Mouse (Mus musculus) spleen, postnatal 36 days (tissue): ENCODE data around the gene Clba1.

ENCODE experiments used
- DNase-seq, 2 experiments: peaks; one replicate each; pipeline ENCODE4 v3.0.0; 2022; ENCODE audit warnings: low spot score in 2 of 2, mixed read lengths in 1 of 2

Clba1 gene

GRCm38 (mm10) chr12:112794998-112795397 lies 13.7 kb upstream of the Clba1 start:
- no peak for DNase-seq

DNA sequence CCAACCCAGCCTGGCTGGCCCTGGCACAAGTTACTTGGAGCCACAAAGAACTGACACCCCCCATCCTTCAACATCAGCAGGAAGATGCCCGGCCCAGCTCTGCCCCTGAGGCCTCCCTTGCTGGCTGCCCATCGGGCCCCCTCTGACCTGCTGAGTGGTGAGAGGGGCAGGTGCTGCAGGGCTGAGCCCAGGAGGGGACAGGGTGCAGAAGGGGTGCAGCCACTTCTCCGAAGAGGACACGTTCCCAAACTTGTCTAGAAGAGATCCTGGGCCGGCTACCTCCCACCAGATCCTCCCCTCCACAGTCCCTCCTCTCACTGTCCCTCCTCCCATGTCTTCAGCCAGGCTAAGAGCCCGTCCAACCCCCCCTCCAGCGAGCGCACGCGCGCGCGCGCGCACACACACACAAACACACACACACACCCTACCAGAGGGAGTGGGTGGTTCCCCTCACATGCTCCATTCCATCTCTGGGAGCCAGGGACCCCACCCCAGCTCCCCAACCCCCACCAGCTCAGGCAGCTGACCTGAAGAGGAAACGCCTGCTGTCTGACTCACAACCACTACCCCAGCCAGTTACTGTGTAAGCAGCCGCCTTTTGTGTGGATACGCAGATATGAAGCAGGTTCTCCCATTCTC lies 13.2 kb upstream of the Clba1 start:
- no peak for DNase-seq

- no peak for DNase-seq
These were observed 11.9 kb upstream of the Clba1 start for GRCm38 (mm10) chr12:112796551-112797510.

DNA sequence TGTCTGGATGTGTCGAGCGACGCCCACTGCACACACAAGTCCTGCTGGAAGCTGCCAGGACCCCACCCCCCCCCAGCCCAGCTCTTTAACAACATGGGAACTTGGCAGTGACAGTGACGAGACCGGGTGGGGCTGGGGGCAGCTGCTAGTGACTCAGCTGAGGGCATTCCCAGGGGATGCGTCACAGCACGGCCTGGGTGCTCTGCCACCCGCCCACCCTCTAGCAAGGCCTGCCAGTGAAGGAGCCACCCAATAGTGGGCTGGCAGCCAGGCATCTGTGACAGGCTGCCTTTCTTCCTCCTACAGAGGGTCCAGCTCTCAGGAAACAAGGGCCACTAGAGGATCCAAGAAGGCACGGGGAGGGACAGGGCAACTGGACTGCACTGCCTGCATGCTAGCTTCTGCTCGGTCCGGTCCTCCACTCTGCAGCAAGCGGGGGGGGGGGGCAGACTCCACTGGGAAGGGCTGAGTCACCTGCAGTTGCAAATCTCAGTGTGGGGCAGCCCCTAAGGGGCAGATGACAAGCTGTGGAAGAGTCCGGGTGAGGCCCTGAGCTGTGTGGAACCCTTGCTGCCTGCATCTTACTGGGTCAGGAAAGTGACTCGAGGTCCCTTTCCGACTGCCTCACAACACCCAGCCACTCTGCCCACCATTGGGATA lies 10.9 kb upstream of the Clba1 start:
- no peak for DNase-seq

DNA sequence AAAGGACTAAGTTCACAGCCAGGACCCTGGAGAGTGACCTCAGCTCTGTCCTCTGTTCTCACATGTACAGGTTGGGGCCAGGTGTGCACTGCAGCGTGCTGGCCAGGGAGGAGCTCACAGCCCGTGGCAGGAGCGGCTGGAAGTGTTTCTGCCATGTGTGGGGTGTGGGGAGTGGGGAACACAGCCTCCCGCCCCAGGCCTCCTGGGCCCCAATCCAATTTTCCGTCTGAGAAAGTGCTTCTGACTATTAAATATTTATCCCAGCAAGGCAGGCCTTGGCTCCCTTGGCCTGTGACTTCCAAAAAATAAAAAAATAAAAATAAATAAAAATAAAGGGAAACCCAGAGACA lies 10.4 kb upstream of the Clba1 start:
- DNase-seq = no peak

- no peak for DNase-seq
These were observed 10.0 kb upstream of the Clba1 start for GRCm38 (mm10) chr12:112798716-112799115.

GRCm38 (mm10) chr12:112799237-112799970 lies 9.3 kb upstream of the Clba1 start:
- no peak for DNase-seq

DNA sequence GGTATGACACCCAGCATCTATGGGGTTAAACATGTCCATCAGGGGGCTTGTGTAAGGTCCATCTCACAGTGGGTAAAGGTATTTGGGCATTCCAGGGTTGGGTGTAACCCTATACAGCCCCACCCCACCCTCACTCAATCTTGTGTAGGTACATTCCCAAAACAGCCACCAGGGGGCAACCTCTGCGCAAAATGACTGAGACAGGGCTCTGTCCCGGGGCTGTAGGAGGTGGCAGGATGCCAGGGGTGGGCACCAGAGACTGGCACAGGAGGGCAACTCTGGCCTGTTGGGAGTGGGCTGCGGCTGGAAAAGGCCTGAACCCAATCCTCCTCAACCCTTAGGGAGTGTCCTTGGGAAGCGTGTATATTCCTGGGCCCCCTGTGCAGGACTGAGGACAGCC lies 8.3 kb upstream of the Clba1 start:
- peak; percentile 56 to 69 for DNase-seq

DNA sequence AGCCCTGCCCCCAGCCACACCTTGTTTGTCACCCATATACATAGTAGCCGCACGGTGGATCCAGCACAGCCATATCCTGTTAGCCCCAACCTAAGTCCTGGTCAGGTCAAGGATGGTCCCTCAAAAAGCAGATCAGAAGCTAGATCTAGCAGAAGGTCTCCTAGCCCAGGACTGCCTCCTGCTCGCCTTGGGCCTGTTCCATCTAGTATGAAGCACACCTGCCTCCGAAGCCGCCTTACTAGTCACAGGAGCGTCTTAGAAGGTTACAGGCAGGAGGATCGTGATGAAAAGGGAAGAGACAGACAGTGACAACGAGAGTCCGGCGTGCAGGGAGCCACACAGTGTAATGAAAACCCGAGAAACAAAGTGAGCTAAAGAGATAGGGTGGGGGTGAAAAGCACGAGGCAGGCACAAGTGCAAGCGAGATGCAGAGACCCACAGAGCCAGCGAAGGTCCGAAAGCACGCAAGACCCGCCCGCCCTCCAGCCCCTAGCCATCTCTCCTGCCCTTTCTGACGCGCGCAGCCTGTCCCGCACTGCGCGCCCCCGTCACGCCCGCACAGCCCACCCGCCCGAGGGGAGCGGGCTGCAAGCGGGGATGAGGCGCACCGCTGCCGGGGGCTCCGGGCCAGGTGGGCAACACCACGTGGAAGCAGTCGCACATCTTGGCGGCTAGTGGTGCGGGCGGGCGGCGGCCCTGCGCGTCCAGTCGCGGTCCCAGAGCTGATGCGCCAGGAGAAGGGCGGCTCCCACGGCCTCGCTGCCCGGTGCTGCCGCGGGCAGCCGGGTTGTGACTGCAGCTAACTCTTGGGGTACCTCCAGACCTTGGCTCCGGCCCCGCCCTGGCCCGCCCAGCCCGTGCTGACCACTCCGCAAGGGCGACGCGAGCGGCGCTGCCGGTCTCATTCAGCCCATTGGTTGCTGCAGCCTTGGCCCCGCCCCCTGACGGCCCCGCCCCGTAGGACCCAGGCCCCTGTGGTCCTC lies 6.6 kb upstream of the Clba1 start, which contains the start of gene Ahnak2:
Gene Ahnak2, minus strand, starts transcription at position 794 of the 983 bp plus-strand sequence.
- DNase-seq = no peak

GRCm38 (mm10) chr12:112802917-112803316 lies 5.8 kb upstream of the Clba1 start:
- DNase-seq = no peak

DNA sequence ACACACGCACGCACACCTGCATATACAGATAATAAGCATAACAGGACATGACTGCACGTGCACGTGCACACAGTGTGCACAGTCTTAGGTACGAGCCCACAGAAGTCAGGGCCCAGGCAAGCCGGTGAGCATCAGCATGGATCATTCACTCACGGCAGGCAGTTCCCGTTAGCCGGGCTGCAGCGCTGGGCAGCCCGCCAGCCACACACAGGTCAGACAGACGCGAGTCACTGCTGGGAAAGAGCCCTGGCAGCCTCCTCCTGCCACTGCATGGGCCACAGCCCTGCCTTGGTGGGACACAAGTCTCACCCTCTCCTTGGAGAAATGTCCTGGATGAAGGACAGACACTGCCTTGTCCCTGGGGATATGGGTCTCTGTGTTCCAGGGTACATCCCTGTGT lies 4.7 kb upstream of the Clba1 start:
- DNase-seq = no peak

DNA sequence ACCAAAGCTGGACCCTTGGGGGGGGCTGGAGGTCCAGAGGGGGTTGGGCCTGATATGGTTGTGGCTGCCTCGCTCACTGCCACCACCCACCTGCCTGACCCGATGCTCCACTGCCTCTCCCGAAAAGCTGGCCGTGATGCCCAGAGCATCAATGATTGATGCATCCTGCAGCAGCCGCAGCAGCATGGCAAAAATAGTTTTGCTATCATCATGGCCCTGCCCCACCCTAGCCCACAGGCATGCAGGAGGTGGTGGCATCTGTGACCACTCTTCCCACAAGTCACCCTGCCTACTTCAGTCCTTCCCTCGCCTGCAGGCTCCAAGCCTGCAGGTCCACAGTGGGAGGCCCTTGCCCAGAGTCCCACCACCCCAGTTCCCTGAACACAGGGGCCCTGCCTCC lies 2.7 kb upstream of the Clba1 start:
- no peak for DNase-seq

DNA sequence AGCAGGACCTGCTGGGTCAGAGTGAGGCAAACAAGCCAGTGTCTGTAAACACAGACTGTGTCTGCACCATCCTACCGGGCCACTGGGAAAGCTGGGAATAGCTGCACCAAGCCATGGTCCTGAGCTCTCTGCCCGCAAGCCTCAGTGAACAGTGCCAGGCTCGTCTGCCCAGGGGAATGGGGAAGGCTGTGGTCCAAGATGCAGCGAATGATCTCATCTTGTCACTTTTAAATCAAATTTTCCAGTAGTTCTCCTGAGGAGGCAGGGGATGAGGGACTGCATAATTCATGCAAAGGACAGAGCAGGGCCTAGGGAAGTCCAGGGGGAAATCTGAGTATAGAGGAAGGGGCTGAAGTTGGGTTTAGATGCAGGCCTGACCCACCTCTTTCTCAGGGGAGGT lies 941 bp upstream of the Clba1 start:
- DNase-seq = no peak

GRCm38 (mm10) chr12:112808212-112808586 lies 538 bp upstream of the Clba1 start:
- no peak for DNase-seq

- no peak for DNase-seq
These were observed 904 bp downstream of the Clba1 start for GRCm38 (mm10) chr12:112809641-112810040.

DNA sequence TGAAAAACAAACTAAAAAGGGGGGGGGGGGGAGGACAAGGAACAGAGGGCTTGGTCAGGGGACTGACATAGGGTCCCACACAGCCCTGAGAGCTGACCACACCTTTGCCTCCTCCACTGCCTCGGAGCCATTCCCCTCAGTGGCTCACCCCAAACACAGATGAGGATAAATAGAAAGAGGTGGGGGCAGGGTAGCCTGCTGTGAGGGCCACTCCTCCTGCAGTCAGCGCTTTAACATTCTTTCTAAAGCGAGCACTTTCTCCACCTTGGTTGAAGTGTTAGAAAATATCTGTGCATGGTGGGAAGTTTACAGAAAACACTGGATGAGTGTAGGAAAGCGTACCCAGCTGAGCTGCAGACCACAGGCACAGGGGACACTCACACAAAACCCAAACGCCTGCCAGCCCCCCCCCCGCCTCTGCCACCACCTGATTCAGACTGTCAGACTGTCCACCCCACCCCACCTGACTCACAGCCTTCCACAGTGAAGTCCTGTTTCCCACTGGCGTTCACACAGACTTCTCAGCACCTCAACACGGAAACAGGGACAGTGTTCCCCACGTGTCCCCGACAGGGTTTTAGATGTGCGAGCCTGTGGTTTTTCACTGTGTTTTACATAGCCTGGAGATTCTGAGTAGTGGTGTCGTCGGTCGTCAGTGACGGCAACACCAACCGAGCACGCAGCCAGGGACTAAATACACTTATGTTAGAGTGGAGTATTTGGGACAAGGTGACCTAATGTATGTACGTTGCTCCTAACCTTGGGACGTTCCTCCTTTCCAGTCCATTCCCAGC lies 1.6 kb downstream of the Clba1 start:
- DNase-seq = no peak

DNA sequence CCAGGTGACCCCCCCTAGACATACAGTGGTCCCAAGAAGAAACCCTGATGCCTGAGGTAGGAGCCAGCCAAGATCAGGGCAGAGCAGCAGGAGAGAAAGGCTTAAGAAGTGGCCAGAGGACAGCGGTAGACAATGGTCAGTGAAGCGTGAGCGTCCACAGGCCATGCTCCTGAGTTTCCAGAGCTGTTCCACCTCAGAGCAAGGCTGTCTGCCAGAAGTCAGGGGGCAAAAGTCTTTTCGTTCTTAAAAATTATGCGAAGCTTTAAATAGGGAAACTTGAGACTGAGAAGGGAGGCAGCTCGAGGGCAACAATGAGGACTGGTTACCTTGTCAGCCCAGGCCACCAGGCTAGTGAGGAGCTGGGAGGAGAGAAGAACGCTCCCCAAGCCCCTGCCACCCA lies 4.6 kb downstream of the Clba1 start:
- DNase-seq = no peak

DNA sequence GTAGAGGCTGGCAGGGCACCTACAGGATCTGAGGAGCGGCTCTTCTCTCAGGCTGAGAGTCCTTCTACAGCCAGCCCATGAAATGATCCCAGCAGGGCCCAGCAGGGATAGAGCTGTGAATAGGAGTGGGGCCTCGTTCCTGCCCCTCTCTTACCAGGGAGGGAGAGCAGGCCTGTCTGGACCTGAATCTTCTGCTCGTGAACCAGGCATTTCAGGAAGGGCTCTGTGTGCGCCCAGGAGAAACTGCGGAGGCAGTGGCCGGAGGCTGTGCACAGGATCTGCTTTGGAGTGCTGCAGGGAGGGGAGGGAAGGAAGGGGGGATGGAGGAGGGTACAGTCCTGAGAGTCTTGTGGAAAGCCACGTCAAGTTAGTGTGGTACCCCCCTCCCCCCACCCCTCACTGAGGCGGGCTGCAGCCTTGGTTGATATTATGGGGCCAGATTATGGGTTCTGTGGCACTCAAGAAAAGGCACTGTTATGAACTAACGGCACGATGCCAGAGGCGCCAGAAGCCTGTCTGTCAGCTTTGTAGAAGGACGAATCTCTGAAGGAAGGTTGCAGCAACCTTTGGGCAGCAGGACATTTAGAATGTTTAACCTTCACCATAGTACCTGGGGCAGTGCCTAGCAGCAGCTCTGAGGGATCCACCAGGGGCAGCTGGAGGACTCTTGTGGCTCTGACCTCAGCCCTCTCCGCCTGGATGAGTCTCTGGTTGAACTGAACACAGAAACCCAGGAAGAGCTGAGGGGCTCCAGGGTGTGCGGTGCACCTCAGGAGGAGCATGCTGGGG lies 6.1 kb downstream of the Clba1 start:
- DNase-seq = no peak

- DNase-seq = peak; percentile 56 to 60
These were observed 7.6 kb downstream of the Clba1 start for GRCm38 (mm10) chr12:112816294-112816693.
